Comparison of ENCODE assay signal across 8 mouse cellular contexts in genomic region chr2:119262978-119263377, GRCm38 (mm10). TPM values are rescaled to one million over a fixed set of nuclear protein-coding genes. Genes with fewer than 3 reads are reported as not detected.
DNase-seq lines count a peak whose midpoint lies in the region; ATAC-seq lines count a peak whose summit lies in the region.

No protein-coding gene starts in this region.

- H3K4me2 ChIP-seq in forebrain, embryonic 14.5 days (ENCODE audit: low read length) = no peak overlapping the region
- no peak overlapping the region for H3K4me2 ChIP-seq in forebrain, embryonic 13.5 days
- peak overlapping the region; percentile 24; the same call in 1 of the 2 replicates for H3K4me2 ChIP-seq in heart, embryonic 11.5 days
- no peak overlapping the region; the same call in 1 of the 2 replicates for H3K4me2 ChIP-seq in neural tube, embryonic 15.5 days

- no peaks in the 10 kb centered on the region for H3K36me3 ChIP-seq in forebrain, embryonic 14.5 days (ENCODE audit: control insufficient read depth, insufficient read depth, low read length)
- H3K36me3 ChIP-seq in forebrain, embryonic 13.5 days (ENCODE audit: poor library complexity, severe bottlenecking) = no peaks in the 10 kb centered on the region
- no peaks in the 10 kb centered on the region for H3K36me3 ChIP-seq in heart, embryonic 11.5 days (ENCODE audit: control insufficient read depth, insufficient read depth, low read length)
- H3K36me3 ChIP-seq in neural tube, embryonic 15.5 days = no peaks in the 10 kb centered on the region

- DNase-seq in forebrain, embryonic 14.5 days (ENCODE audit: low spot score) = peak; percentile 48
- DNase-seq in adrenal gland, adult 8-10 months = peak; percentile 92
- DNase-seq in kidney, postnatal 36 days = peak; percentile 87 to 88
- DNase-seq in frontal cortex, postnatal 25 days (ENCODE audit: low spot score in 2 of 2) = no peak
- no peak for DNase-seq in layer of hippocampus, adult 9-11 months

- H3K9me3 ChIP-seq in forebrain, embryonic 14.5 days (replicated peaks; ENCODE audit: control insufficient read depth, low read length) = no peaks in the 10 kb centered on the region
- no peaks in the 10 kb centered on the region for H3K9me3 ChIP-seq in forebrain, embryonic 13.5 days (replicated peaks)
- H3K9me3 ChIP-seq in heart, embryonic 11.5 days (replicated peaks; ENCODE audit: control insufficient read depth, low read length) = no peaks in the 10 kb centered on the region
- no peaks in the 10 kb centered on the region for H3K9me3 ChIP-seq in neural tube, embryonic 15.5 days (replicated peaks)

- no peaks in the 10 kb centered on the region for H3K4me1 ChIP-seq in forebrain, embryonic 14.5 days (ENCODE audit: control insufficient read depth, insufficient read depth, low read length)
- H3K4me1 ChIP-seq in forebrain, embryonic 13.5 days = 0 out of 2 replicates have a peak, but pooled peaks cover 6% of the 10 kb centered on the region
- H3K4me1 ChIP-seq in heart, embryonic 11.5 days (ENCODE audit: control insufficient read depth, insufficient read depth, low read length) = no peaks in the 10 kb centered on the region
- peaks cover 8% of the 10 kb centered on the region; the same call in 1 of the 2 replicates for H3K4me1 ChIP-seq in neural tube, embryonic 15.5 days

- H3K4me3 ChIP-seq in forebrain, embryonic 14.5 days (ENCODE audit: low read depth, low read length) = no peak overlapping the region
- no peak overlapping the region for H3K4me3 ChIP-seq in forebrain, embryonic 13.5 days
- H3K4me3 ChIP-seq in heart, embryonic 11.5 days (ENCODE audit: low read depth, low read length) = no peak overlapping the region
- H3K4me3 ChIP-seq in neural tube, embryonic 15.5 days (replicated peaks) = no peak overlapping the region

- no peak overlapping the region; the same call in 1 of the 2 replicates for H3K9ac ChIP-seq in forebrain, embryonic 14.5 days (ENCODE audit: low read length)
- no peak overlapping the region for H3K9ac ChIP-seq in forebrain, embryonic 13.5 days
- no peak overlapping the region for H3K9ac ChIP-seq in heart, embryonic 11.5 days (ENCODE audit: low read depth, low read length)
- 0 out of 2 replicates have a peak overlapping the region, but pooled peaks have one; percentile 23 for H3K9ac ChIP-seq in neural tube, embryonic 15.5 days (replicated peaks)

- ATAC-seq in forebrain, embryonic 14.5 days = no peak
- no peak for ATAC-seq in forebrain, embryonic 13.5 days
- ATAC-seq in heart, embryonic 11.5 days (replicated peaks; ENCODE audit: insufficient number of reproducible peaks, low FRiP score, low TSS enrichment) = no peak
- ATAC-seq in neural tube, embryonic 15.5 days (ENCODE audit: low FRiP score) = peak; percentile 59; the same call in 1 of the 2 replicates

- no peak overlapping the region for H3K27ac ChIP-seq in forebrain, embryonic 14.5 days (ENCODE audit: low read depth, low read length)
- no peak overlapping the region for H3K27ac ChIP-seq in forebrain, embryonic 13.5 days
- no peak overlapping the region for H3K27ac ChIP-seq in heart, embryonic 11.5 days (ENCODE audit: low read depth, low read length)
- H3K27ac ChIP-seq in neural tube, embryonic 15.5 days (replicated peaks) = no peak overlapping the region; the same call in 1 of the 2 replicates

- 30% methylated on average over 8 of the region's 8 CpGs for WGBS in forebrain, embryonic 14.5 days
- WGBS in forebrain, embryonic 13.5 days = 35% methylated on average over 8 of the region's 8 CpGs
- 36% methylated on average over 8 of the region's 8 CpGs for WGBS in heart, embryonic 11.5 days (ENCODE audit: insufficient replicate concordance)
- 35% methylated on average over 8 of the region's 8 CpGs for WGBS in neural tube, embryonic 15.5 days

- no peaks in the 10 kb centered on the region for H3K27me3 ChIP-seq in forebrain, embryonic 14.5 days (replicated peaks; ENCODE audit: control insufficient read depth, insufficient read depth, low read length)
- H3K27me3 ChIP-seq in forebrain, embryonic 13.5 days = no peaks in the 10 kb centered on the region
- no peaks in the 10 kb centered on the region for H3K27me3 ChIP-seq in heart, embryonic 11.5 days (ENCODE audit: control insufficient read depth, insufficient read depth, low read length)
- no peaks in the 10 kb centered on the region; the same call in 1 of the 2 replicates for H3K27me3 ChIP-seq in neural tube, embryonic 15.5 days (replicated peaks)

RNA-seq across cellular contexts. Expression of gene Rhov, which starts 8.1 kb away (rescaled TPM):
- 8.5 and 12.7 TPM in 2 replicates for polyA plus RNA-seq in forebrain, embryonic 14.5 days (2014; fragmentation: Nextera tagmentation; extraction: Ambion mirVana)
- 6.2 and 8.0 TPM in 2 replicates for polyA plus RNA-seq in forebrain, embryonic 13.5 days (2015; fragmentation: Nextera tagmentation; extraction: Ambion mirVana)
- total RNA-seq in adrenal gland, adult 8-10 months (2022) = 1 to 10 TPM in 3 of 4 experiments, under 1 TPM in 1; 0.61 to 2.9 (median 2.1) TPM
- not detected in 2 replicates for polyA plus RNA-seq in heart, embryonic 11.5 days (2014; fragmentation: Nextera tagmentation; extraction: Ambion mirVana)
- 39.5 and 46.6 TPM in 2 replicates for polyA plus RNA-seq in neural tube, embryonic 15.5 days (2015; fragmentation: Nextera tagmentation; extraction: Ambion mirVana)

RNA-seq across cellular contexts. Expression of gene Vps18, which starts 25.6 kb away (rescaled TPM):
- polyA plus RNA-seq in forebrain, embryonic 14.5 days (2014; fragmentation: Nextera tagmentation; extraction: Ambion mirVana) = 12.0 and 19.9 TPM in 2 replicates
- 21.2 and 23.5 TPM in 2 replicates for polyA plus RNA-seq in forebrain, embryonic 13.5 days (2015; fragmentation: Nextera tagmentation; extraction: Ambion mirVana)
- 10 to 100 TPM; 27.2 to 29.5 (median 27.7) TPM for total RNA-seq in adrenal gland, adult 8-10 months (2022)
- polyA plus RNA-seq in heart, embryonic 11.5 days (2014; fragmentation: Nextera tagmentation; extraction: Ambion mirVana) = 6.9 and 8.7 TPM in 2 replicates
- 23.7 and 23.8 TPM in 2 replicates for polyA plus RNA-seq in neural tube, embryonic 15.5 days (2015; fragmentation: Nextera tagmentation; extraction: Ambion mirVana)

RNA-seq across cellular contexts. Expression of gene Spint1, which starts 25.8 kb away (rescaled TPM):
- 0.27 and 0.39 TPM in 2 replicates for polyA plus RNA-seq in forebrain, embryonic 14.5 days (2014; fragmentation: Nextera tagmentation; extraction: Ambion mirVana)
- 0.26 and 0.52 TPM in 2 replicates for polyA plus RNA-seq in forebrain, embryonic 13.5 days (2015; fragmentation: Nextera tagmentation; extraction: Ambion mirVana)
- total RNA-seq in adrenal gland, adult 8-10 months (2022) = 1 to 10 TPM; 1.8 to 3.9 (median 2.6) TPM
- polyA plus RNA-seq in heart, embryonic 11.5 days (2014; fragmentation: Nextera tagmentation; extraction: Ambion mirVana) = 0.83 and 1.1 TPM in 2 replicates
- 0.49 and 11.0 TPM in 2 replicates for polyA plus RNA-seq in neural tube, embryonic 15.5 days (2015; fragmentation: Nextera tagmentation; extraction: Ambion mirVana)

RNA-seq across cellular contexts. Expression of gene Ppp1r14d, which starts 33.3 kb away (rescaled TPM):
- not detected in 2 replicates for polyA plus RNA-seq in forebrain, embryonic 14.5 days (2014; fragmentation: Nextera tagmentation; extraction: Ambion mirVana)
- not detected in 2 replicates for polyA plus RNA-seq in forebrain, embryonic 13.5 days (2015; fragmentation: Nextera tagmentation; extraction: Ambion mirVana)
- total RNA-seq in adrenal gland, adult 8-10 months (2022) = not detected
- polyA plus RNA-seq in heart, embryonic 11.5 days (2014; fragmentation: Nextera tagmentation; extraction: Ambion mirVana) = not detected in 2 replicates
- polyA plus RNA-seq in neural tube, embryonic 15.5 days (2015; fragmentation: Nextera tagmentation; extraction: Ambion mirVana) = 0.40 TPM in 1 of 2 replicates, not detected in the other

RNA-seq across cellular contexts. Expression of gene Dnajc17, which starts 54.4 kb away (rescaled TPM):
- polyA plus RNA-seq in forebrain, embryonic 14.5 days (2014; fragmentation: Nextera tagmentation; extraction: Ambion mirVana) = 24.6 and 29.0 TPM in 2 replicates
- 25.0 and 25.2 TPM in 2 replicates for polyA plus RNA-seq in forebrain, embryonic 13.5 days (2015; fragmentation: Nextera tagmentation; extraction: Ambion mirVana)
- total RNA-seq in adrenal gland, adult 8-10 months (2022) = 10 to 100 TPM; 16.5 to 24.6 (median 20.8) TPM
- polyA plus RNA-seq in heart, embryonic 11.5 days (2014; fragmentation: Nextera tagmentation; extraction: Ambion mirVana) = 13.5 and 18.4 TPM in 2 replicates
- 23.9 and 26.1 TPM in 2 replicates for polyA plus RNA-seq in neural tube, embryonic 15.5 days (2015; fragmentation: Nextera tagmentation; extraction: Ambion mirVana)

Comparison
In these comparisons a context has a peak if more than half of its experiments do, and no peak if none do; other contexts are left out.
1. DNase-seq: peak in forebrain, embryonic 14.5 days (single experiment), adrenal gland, adult 8-10 months (single experiment) and kidney, postnatal 36 days (2 of 2); none in frontal cortex, postnatal 25 days (0 of 2) and layer of hippocampus, adult 9-11 months (single experiment).